ENCODE assay signal across 27 mouse cellular contexts in the genomic region with DNA sequence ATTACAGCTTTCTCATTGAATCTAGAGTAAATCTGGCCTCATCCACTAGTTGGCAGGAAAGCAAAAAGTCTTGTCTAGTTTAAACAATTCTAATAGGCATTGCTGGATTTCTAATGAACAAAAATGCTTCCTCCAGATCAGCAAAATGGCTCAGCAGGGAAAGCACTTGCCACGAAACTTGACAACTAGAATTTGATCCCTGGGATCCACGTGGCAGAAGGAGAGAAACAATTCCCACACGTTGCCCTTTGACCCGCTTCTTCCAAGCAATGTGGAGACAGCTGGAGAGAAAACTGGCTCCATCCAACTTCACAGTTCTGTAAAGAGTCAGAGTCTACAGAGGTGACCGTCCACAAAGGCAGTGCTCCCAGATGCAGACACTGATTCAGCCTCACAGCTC. TPM values are rescaled to one million over a fixed set of nuclear protein-coding genes. Genes with fewer than 3 reads are reported as not detected.
DNase-seq lines count a peak whose midpoint lies in the region; ATAC-seq lines count a peak whose summit lies in the region.
"Had no signal": no experiment of that assay in that cellular context is flagged by ENCODE, and none has a peak within 500 bp of the region (broad histone marks: within the 10 kb centered on the region; RNA-seq: fewer than 3 reads in every experiment).

No protein-coding gene starts in this region.

- no peaks in the 10 kb centered on the region for H3K9me3 ChIP-seq in kidney, embryonic 14.5 days (ENCODE audit: control insufficient read depth, low read length)
- H3K9me3 ChIP-seq: embryonic facial prominence, embryonic 12.5 days; forebrain, embryonic 13.5 days; hindbrain, embryonic 12.5 days; limb, embryonic 10.5 days; liver, embryonic 13.5 days; lung, embryonic 15.5 days; midbrain, embryonic 12.5 days had no signal

- ATAC-seq in kidney, embryonic 14.5 days (ENCODE audit: low FRiP score, low TSS enrichment) = no peak
- ATAC-seq: activated CD4-positive, CD25-positive, alpha-beta regulatory T cell, adult 4 months; forebrain, embryonic 13.5 days had no signal

- peak; percentile 56 for DNase-seq in kidney, adult 18-20 months
- peak; percentile 11 for DNase-seq in embryo, embryonic 11 days
- peak; percentile 81 to 88 for DNase-seq in kidney, postnatal 36 days
- no peak for DNase-seq in lung, postnatal 36 days
- no peak for DNase-seq in ovary, postnatal 36 days (ENCODE audit: low spot score)
- DNase-seq: adrenal gland, postnatal 25 days; cerebellum, adult 11-12 months; cerebellum, postnatal 14 days; gastrocnemius, postnatal 36 days; layer of hippocampus, adult 9-11 months; liver, embryonic 13.5 days; right cerebral cortex, adult 18-20 months had no signal

- 43% methylated on average over 5 of the region's 5 CpGs for WGBS in kidney, embryonic 14.5 days

- no peak overlapping the region for H3K4me3 ChIP-seq in kidney, embryonic 14.5 days (ENCODE audit: low read length)
- no peak overlapping the region for H3K4me3 ChIP-seq in brown adipose tissue, adult 24 weeks (ENCODE audit: insufficient read depth, low read depth, low read length)
- H3K4me3 ChIP-seq: embryonic facial prominence, embryonic 12.5 days; erythroblast, embryonic 14.5 days; forebrain, embryonic 13.5 days; hindbrain, embryonic 12.5 days; left cerebral cortex, adult 2 months; limb, embryonic 10.5 days; liver, embryonic 13.5 days; lung, embryonic 15.5 days; midbrain, embryonic 12.5 days had no signal

- H3K4me1 ChIP-seq in kidney, embryonic 14.5 days (ENCODE audit: control insufficient read depth, insufficient read depth, low read length) = no peaks in the 10 kb centered on the region
- H3K4me1 ChIP-seq in brown adipose tissue, adult 24 weeks (ENCODE audit: control insufficient read depth, insufficient read depth, insufficient read length, low read length) = peaks cover 5% of the 10 kb centered on the region
- H3K4me1 ChIP-seq: embryonic facial prominence, embryonic 12.5 days; forebrain, embryonic 13.5 days; hindbrain, embryonic 12.5 days; limb, embryonic 10.5 days; lung, embryonic 15.5 days; midbrain, embryonic 12.5 days had no signal

- peaks cover 3% of the 10 kb centered on the region; the same call in 1 of the 2 replicates for H3K27me3 ChIP-seq in kidney, embryonic 14.5 days (ENCODE audit: control insufficient read depth, insufficient read depth, low read length)
- H3K27me3 ChIP-seq: hindbrain, embryonic 12.5 days; liver, embryonic 13.5 days; lung, embryonic 15.5 days had no signal

- H3K9ac ChIP-seq in kidney, embryonic 14.5 days (ENCODE audit: low read depth, low read length) = no peak overlapping the region
- H3K9ac ChIP-seq: embryonic facial prominence, embryonic 12.5 days; forebrain, embryonic 13.5 days; hindbrain, embryonic 12.5 days; liver, embryonic 13.5 days; lung, embryonic 15.5 days; midbrain, embryonic 12.5 days had no signal

- no peak overlapping the region for H3K4me2 ChIP-seq in kidney, embryonic 14.5 days (replicated peaks; ENCODE audit: low read depth, low read length)
- H3K4me2 ChIP-seq: embryonic facial prominence, embryonic 12.5 days; forebrain, embryonic 13.5 days; hindbrain, embryonic 12.5 days; liver, embryonic 13.5 days; lung, embryonic 15.5 days; midbrain, embryonic 12.5 days had no signal

- H3K27ac ChIP-seq in kidney, embryonic 14.5 days (ENCODE audit: low read depth, low read length) = no peak overlapping the region
- H3K27ac ChIP-seq in brown adipose tissue, adult 24 weeks (replicated peaks; ENCODE audit: low read depth, low read length) = peak overlapping the region; percentile 63
- H3K27ac ChIP-seq: embryonic facial prominence, embryonic 12.5 days; forebrain, embryonic 13.5 days; hindbrain, embryonic 12.5 days; left cerebral cortex, adult 2 months; limb, embryonic 10.5 days; liver, embryonic 13.5 days; lung, embryonic 15.5 days; midbrain, embryonic 12.5 days; stomach, postnatal 0 days had no signal

- H3K36me3 ChIP-seq in kidney, embryonic 14.5 days (ENCODE audit: control insufficient read depth, insufficient read depth, low read length) = no peaks in the 10 kb centered on the region
- H3K36me3 ChIP-seq: embryonic facial prominence, embryonic 12.5 days; hindbrain, embryonic 12.5 days; limb, embryonic 10.5 days; liver, embryonic 13.5 days; lung, embryonic 15.5 days; midbrain, embryonic 12.5 days had no signal

RNA-seq across cellular contexts. Expression of a gene that starts 6.1 kb away (rescaled TPM):
- 0.99 and 1.5 TPM in 2 replicates for polyA plus RNA-seq in kidney, embryonic 14.5 days (2014; fragmentation: Nextera tagmentation; extraction: Ambion mirVana)
- 44.9 and 47.0 TPM in 2 replicates for polyA plus RNA-seq in brown adipose tissue, adult 24 weeks (2012; ENCODE audit: insufficient read depth, insufficient read length, missing spikeins)
- polyA plus RNA-seq: erythroblast, embryonic 14.5 days had no signal

RNA-seq across cellular contexts. Expression of a gene that starts 56.4 kb away (rescaled TPM):
- polyA plus RNA-seq in kidney, embryonic 14.5 days (2014; fragmentation: Nextera tagmentation; extraction: Ambion mirVana) = not detected in 2 replicates
- 0.32 and 2.0 TPM in 2 replicates for polyA plus RNA-seq in brown adipose tissue, adult 24 weeks (2012; ENCODE audit: insufficient read depth, insufficient read length, missing spikeins)
- polyA plus RNA-seq: embryonic facial prominence, embryonic 12.5 days; forebrain, embryonic 13.5 days; heart, postnatal 0 days; hindbrain, embryonic 12.5 days; intestine, embryonic 14.5 days; limb, embryonic 10.5 days; liver, embryonic 13.5 days; neural tube, embryonic 11.5 days; stomach, postnatal 0 days had no signal

Comparison
In these comparisons a context has a peak if more than half of its experiments do, and no peak if none do; other contexts are left out.
1. DNase-seq: peak in kidney, adult 18-20 months (single experiment), embryo, embryonic 11 days (single experiment) and kidney, postnatal 36 days (2 of 2); none in lung, postnatal 36 days (single experiment) and ovary, postnatal 36 days (single experiment).
2. RNA of a gene that starts 6.1 kb away (polyA plus RNA-seq): 44.9 to 47.0 TPM in brown adipose tissue, adult 24 weeks; 0.99 to 1.5 TPM in kidney, embryonic 14.5 days; every median in the first group is over 10 times any median in the second.